Mouse (Mus musculus) kidney, postnatal 14 days (tissue): ENCODE data around the gene Prkag1.
A peak's percentile ranks its signal among the peaks of the same experiment; 100 is the strongest.
"Not testable (repeated sequence)": the region's sequence is repeated elsewhere in the genome, so short reads cannot be mapped to it uniquely, and the experiment has no call there.

ENCODE experiments used
- DNase-seq: peaks from one replicate; pipeline ENCODE4 v3.0.0; 2022; ENCODE audit warnings: mixed read lengths

The Prkag1 gene

GRCm38 (mm10) chr15:98820937-98821336, 10.4 kb downstream of the Prkag1 start:
- no peak for DNase-seq

GRCm38 (mm10) chr15:98818171-98818570, 13.2 kb downstream of the Prkag1 start:
- no peak for DNase-seq

GRCm38 (mm10) chr15:98812741-98813424, 18.4 kb downstream of the Prkag1 start:
- DNase-seq, result no peak

- not testable (repeated sequence) for DNase-seq
Measured at GRCm38 (mm10) chr15:98810212-98810611, 21.1 kb downstream of the Prkag1 start.

- DNase-seq, result no peak
Measured at GRCm38 (mm10) chr15:98809390-98809789, 21.9 kb downstream of the Prkag1 start, which contains the start of gene Ddn. TSS of gene Ddn (minus strand) at chr15:98809490.

- DNase-seq, result no peak
Measured at GRCm38 (mm10) chr15:98808651-98809134, 22.6 kb downstream of the Prkag1 start.

GRCm38 (mm10) chr15:98807895-98808650, 23.2 kb downstream of the Prkag1 start:
- peak; percentile 34 for DNase-seq

GRCm38 (mm10) chr15:98806809-98807770, 24.2 kb downstream of the Prkag1 start:
- peak; percentile 46 for DNase-seq

- DNase-seq, result no peak
Measured at GRCm38 (mm10) chr15:98806071-98806808, 25.1 kb downstream of the Prkag1 start.

- peak; percentile 82 for DNase-seq
Measured at GRCm38 (mm10) chr15:98805324-98806040, 25.8 kb downstream of the Prkag1 start.

GRCm38 (mm10) chr15:98804054-98804453, 27.3 kb downstream of the Prkag1 start:
- DNase-seq, result peak; percentile 89

- DNase-seq, result no peak
Measured at GRCm38 (mm10) chr15:98802926-98803325, 28.4 kb downstream of the Prkag1 start.

GRCm38 (mm10) chr15:98799396-98799795, 31.9 kb downstream of the Prkag1 start:
- DNase-seq, result peak; percentile 86

- no peak for DNase-seq
Measured at GRCm38 (mm10) chr15:98798903-98799302, 32.4 kb downstream of the Prkag1 start.

GRCm38 (mm10) chr15:98797835-98798492, 33.4 kb downstream of the Prkag1 start:
- no peak for DNase-seq

GRCm38 (mm10) chr15:98796803-98797595, 34.3 kb downstream of the Prkag1 start:
- no peak for DNase-seq

- no peak for DNase-seq
Measured at GRCm38 (mm10) chr15:98793141-98793698, 38.1 kb downstream of the Prkag1 start.

- DNase-seq, result no peak
Measured at GRCm38 (mm10) chr15:98792233-98793020, 38.9 kb downstream of the Prkag1 start.

GRCm38 (mm10) chr15:98791771-98792170, 39.5 kb downstream of the Prkag1 start:
- no peak for DNase-seq
